Mouse (Mus musculus): Measurements from ENCODE around the gene Cmtr1.

DNA sequence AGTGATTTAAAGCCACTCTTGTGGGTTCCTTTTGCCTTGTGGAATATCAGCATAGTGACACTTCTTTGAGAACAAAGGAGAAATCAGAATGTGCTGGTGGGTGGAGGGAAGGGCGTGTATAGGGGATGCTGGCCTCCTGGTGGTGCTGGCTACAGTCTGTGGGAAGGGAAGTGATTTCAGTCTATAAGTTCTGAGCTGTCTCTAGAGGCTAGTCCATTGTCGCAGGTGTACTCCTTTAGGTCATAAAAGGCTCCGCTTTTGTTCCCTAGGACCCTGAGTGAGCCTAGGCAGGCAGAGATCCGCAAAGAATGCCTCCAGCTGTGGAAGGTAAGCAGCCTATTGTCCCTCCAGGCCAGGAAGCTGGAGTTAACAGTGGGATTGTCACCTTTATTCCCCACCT is 34.1 kb downstream of the Cmtr1 start:
- TF ChIP-seq POLR2A (IDR thresholded peaks at IDR 0.05; ENCODE audit: insufficient read length, low read depth) (no peak), E2F4 (IDR thresholded peaks at IDR 0.05; ENCODE audit: insufficient read depth) (no peak), TCF12 (IDR thresholded peaks at IDR 0.05; ENCODE audit: insufficient read depth, poor library complexity, severe bottlenecking) (no peak)

Data from myocyte (in vitro differentiated cells).